Mouse (Mus musculus): ENCODE results near the gene Rims1. TPM values are rescaled to one million over a fixed set of nuclear protein-coding genes. Genes with fewer than 3 reads are reported as not detected.

Rims1 gene
- polyA plus RNA-seq, 1 experiment, result not detected

- no peaks in the 10 kb centered on the region for H3K4me1 ChIP-seq
- TF ChIP-seq FLI1 (IDR thresholded peaks at IDR 0.05; ENCODE audit: low read length) (no peak), GATA1 (IDR thresholded peaks at IDR 0.05; ENCODE audit: borderline replicate concordance, low read length) (no peak)
- H3K27me3 ChIP-seq (replicated peaks), result no peaks in the 10 kb centered on the region
- H3K9me3 ChIP-seq, result no peaks in the 10 kb centered on the region
- no peaks in the 10 kb centered on the region for H3K36me3 ChIP-seq (replicated peaks; ENCODE audit: low read length)
- no peak overlapping the region for H3K4me3 ChIP-seq (replicated peaks)
Observed at GRCm38 (mm10) chr1:22320941-22321676, 484.7 kb downstream of the Rims1 start.

DNA sequence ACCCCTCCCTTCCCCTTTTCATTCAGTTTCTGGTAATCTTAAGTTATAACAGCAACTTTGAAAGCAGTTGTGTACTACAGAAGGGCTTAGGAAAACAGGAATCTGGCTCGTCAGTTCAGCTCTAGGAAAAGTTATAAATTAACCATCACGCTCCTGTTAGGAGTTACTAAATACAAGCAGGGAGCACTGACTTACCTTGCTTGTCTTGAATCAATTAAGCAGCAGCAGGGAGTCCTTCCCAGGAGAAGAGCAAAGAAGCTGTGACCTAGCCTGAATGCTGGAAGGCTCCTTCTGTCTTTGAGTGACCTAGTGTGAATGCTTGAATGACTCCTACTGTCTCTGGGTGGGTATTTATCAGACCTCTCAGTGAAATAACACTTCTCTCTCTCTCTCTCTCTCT lies 490.3 kb downstream of the Rims1 start:
- Histone ChIP-seq H3K9me3 (no peaks in the 10 kb centered on the region), H3K4me1 (no peaks in the 10 kb centered on the region), H3K36me3 (replicated peaks; ENCODE audit: low read length) (no peaks in the 10 kb centered on the region), H3K27me3 (replicated peaks) (no peaks in the 10 kb centered on the region), H3K4me3 (replicated peaks) (no peak overlapping the region)
- no peak for TF ChIP-seq GATA1 (IDR thresholded peaks at IDR 0.05; ENCODE audit: borderline replicate concordance, low read length)
- no peak for TF ChIP-seq FLI1 (IDR thresholded peaks at IDR 0.05; ENCODE audit: low read length)

DNA sequence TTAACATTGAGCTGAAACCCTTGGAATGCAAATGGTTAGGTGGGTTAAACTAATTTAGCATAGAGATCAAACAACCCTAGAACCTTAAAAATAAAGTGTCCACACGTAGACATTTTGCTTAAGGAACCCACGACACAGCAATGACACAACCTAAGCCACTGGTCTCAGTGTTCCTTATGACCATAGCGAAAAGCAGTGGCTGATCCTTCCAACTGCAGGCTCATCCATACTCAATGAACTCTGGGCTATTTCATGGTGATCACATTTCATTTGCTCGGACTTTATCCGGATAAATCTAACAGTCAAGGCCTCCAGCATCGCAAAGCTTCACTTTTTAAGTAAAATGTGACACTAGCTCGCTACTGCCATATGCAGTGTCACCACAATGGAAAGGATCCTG lies 494.3 kb downstream of the Rims1 start:
- Histone ChIP-seq H3K27me3 (replicated peaks) (no peaks in the 10 kb centered on the region), H3K4me3 (replicated peaks) (no peak overlapping the region), H3K36me3 (replicated peaks; ENCODE audit: low read length) (no peaks in the 10 kb centered on the region), H3K9me3 (no peaks in the 10 kb centered on the region), H3K4me1 (no peaks in the 10 kb centered on the region)
- TF ChIP-seq GATA1 (IDR thresholded peaks at IDR 0.05; ENCODE audit: borderline replicate concordance, low read length) (no peak), FLI1 (IDR thresholded peaks at IDR 0.05; ENCODE audit: low read length) (no peak)

GRCm38 (mm10) chr1:22306519-22306918 lies 499.3 kb downstream of the Rims1 start:
- Histone ChIP-seq H3K4me1 (no peaks in the 10 kb centered on the region), H3K27me3 (replicated peaks) (no peaks in the 10 kb centered on the region), H3K4me3 (replicated peaks) (no peak overlapping the region), H3K9me3 (no peaks in the 10 kb centered on the region), H3K36me3 (replicated peaks; ENCODE audit: low read length) (no peaks in the 10 kb centered on the region)
- no peak for TF ChIP-seq FLI1 (IDR thresholded peaks at IDR 0.05; ENCODE audit: low read length)
- no peak for TF ChIP-seq GATA1 (IDR thresholded peaks at IDR 0.05; ENCODE audit: borderline replicate concordance, low read length)

- TF ChIP-seq GATA1 (IDR thresholded peaks at IDR 0.05; ENCODE audit: borderline replicate concordance, low read length), result no peak
- TF ChIP-seq FLI1 (IDR thresholded peaks at IDR 0.05; ENCODE audit: low read length), result no peak
- Histone ChIP-seq H3K27me3 (replicated peaks) (no peaks in the 10 kb centered on the region), H3K36me3 (replicated peaks; ENCODE audit: low read length) (no peaks in the 10 kb centered on the region)
Observed at GRCm38 (mm10) chr1:22305932-22306331, 499.9 kb downstream of the Rims1 start.

GRCm38 (mm10) chr1:22293953-22294352 lies 511.8 kb downstream of the Rims1 start:
- Histone ChIP-seq H3K9me3 (no peaks in the 10 kb centered on the region), H3K27me3 (replicated peaks) (no peaks in the 10 kb centered on the region), H3K4me1 (no peaks in the 10 kb centered on the region), H3K36me3 (replicated peaks; ENCODE audit: low read length) (no peaks in the 10 kb centered on the region), H3K4me3 (replicated peaks) (no peak overlapping the region)
- no peak for TF ChIP-seq FLI1 (IDR thresholded peaks at IDR 0.05; ENCODE audit: low read length)
- no peak for TF ChIP-seq GATA1 (IDR thresholded peaks at IDR 0.05; ENCODE audit: borderline replicate concordance, low read length)

More at GRCm38 (mm10) chr1:22305932-22306331, 499.9 kb downstream of the Rims1 start:
- no peaks in the 10 kb centered on the region for H3K9me3 ChIP-seq
- no peaks in the 10 kb centered on the region for H3K4me1 ChIP-seq
- H3K4me3 ChIP-seq (replicated peaks), result no peak overlapping the region

GRCm38 (mm10) chr1:22293310-22293709 lies 512.5 kb downstream of the Rims1 start:
- H3K9me3 ChIP-seq, result no peaks in the 10 kb centered on the region
- H3K27me3 ChIP-seq (replicated peaks), result no peaks in the 10 kb centered on the region
- no peak overlapping the region for H3K4me3 ChIP-seq (replicated peaks)
- TF ChIP-seq GATA1 (IDR thresholded peaks at IDR 0.05; ENCODE audit: borderline replicate concordance, low read length), result no peak
- H3K4me1 ChIP-seq, result no peaks in the 10 kb centered on the region
- no peaks in the 10 kb centered on the region for H3K36me3 ChIP-seq (replicated peaks; ENCODE audit: low read length)

GRCm38 (mm10) chr1:22286807-22287206 lies 519.0 kb downstream of the Rims1 start:
- no peak overlapping the region for H3K4me3 ChIP-seq (replicated peaks)
- TF ChIP-seq GATA1 (IDR thresholded peaks at IDR 0.05; ENCODE audit: borderline replicate concordance, low read length), result no peak
- no peak for TF ChIP-seq FLI1 (IDR thresholded peaks at IDR 0.05; ENCODE audit: low read length)
- no peaks in the 10 kb centered on the region for H3K9me3 ChIP-seq
- no peaks in the 10 kb centered on the region for H3K36me3 ChIP-seq (replicated peaks; ENCODE audit: low read length)
- no peaks in the 10 kb centered on the region for H3K27me3 ChIP-seq (replicated peaks)
- H3K4me1 ChIP-seq, result no peaks in the 10 kb centered on the region

DNA sequence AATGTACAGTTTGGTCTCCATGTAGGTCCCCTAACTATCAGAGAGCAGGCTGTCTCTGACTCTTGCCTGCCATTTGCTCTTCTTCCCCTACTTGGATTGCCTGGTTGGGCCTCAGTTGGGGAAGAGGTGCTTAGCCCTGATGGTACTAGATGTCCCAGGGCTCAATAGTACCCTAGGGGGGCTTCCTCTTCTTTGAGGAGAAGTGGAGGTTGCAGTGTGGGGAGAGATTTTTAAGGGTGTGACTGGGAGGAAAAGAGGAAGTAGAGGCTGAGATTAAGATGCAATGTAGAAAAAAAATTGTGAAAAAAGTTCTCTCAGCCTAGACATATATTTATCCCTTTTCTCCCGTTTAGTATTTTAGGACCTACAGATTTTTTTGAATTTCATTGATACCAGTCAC lies 525.8 kb downstream of the Rims1 start:
- H3K36me3 ChIP-seq (replicated peaks; ENCODE audit: low read length), result no peaks in the 10 kb centered on the region
- TF ChIP-seq GATA1 (IDR thresholded peaks at IDR 0.05; ENCODE audit: borderline replicate concordance, low read length) (no peak), FLI1 (IDR thresholded peaks at IDR 0.05; ENCODE audit: low read length) (no peak)
- H3K4me3 ChIP-seq (replicated peaks), result no peak overlapping the region
- no peaks in the 10 kb centered on the region for H3K27me3 ChIP-seq (replicated peaks)
- H3K4me1 ChIP-seq, result no peaks in the 10 kb centered on the region
- H3K9me3 ChIP-seq, result no peaks in the 10 kb centered on the region

DNA sequence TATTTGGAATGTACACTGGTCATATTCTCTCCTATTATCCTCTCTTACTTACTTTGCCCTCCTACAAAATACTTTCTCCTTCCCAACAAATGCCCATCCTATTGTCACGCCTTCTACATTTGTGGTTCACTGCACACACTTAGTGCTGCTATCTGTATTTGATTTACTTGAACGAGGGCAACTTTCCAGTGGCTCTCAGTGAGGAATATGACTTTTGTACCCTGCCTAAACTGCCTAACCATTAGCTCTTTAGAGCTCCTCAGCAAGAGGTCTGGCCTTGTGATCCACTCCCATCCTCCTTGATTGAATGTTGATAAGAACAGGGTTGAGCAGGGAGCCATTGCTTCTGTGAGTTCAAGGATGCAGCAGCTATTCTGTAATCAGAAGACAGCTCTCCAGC lies 531.7 kb downstream of the Rims1 start:
- H3K27me3 ChIP-seq (replicated peaks), result no peaks in the 10 kb centered on the region
- H3K4me1 ChIP-seq, result no peaks in the 10 kb centered on the region
- TF ChIP-seq FLI1 (IDR thresholded peaks at IDR 0.05; ENCODE audit: low read length) (no peak), GATA1 (IDR thresholded peaks at IDR 0.05; ENCODE audit: borderline replicate concordance, low read length) (no peak)
- H3K9me3 ChIP-seq, result no peaks in the 10 kb centered on the region
- no peak overlapping the region for H3K4me3 ChIP-seq (replicated peaks)
- H3K36me3 ChIP-seq (replicated peaks; ENCODE audit: low read length), result no peaks in the 10 kb centered on the region
